22 mouse cellular contexts compared by ENCODE assay signal in the genomic region with DNA sequence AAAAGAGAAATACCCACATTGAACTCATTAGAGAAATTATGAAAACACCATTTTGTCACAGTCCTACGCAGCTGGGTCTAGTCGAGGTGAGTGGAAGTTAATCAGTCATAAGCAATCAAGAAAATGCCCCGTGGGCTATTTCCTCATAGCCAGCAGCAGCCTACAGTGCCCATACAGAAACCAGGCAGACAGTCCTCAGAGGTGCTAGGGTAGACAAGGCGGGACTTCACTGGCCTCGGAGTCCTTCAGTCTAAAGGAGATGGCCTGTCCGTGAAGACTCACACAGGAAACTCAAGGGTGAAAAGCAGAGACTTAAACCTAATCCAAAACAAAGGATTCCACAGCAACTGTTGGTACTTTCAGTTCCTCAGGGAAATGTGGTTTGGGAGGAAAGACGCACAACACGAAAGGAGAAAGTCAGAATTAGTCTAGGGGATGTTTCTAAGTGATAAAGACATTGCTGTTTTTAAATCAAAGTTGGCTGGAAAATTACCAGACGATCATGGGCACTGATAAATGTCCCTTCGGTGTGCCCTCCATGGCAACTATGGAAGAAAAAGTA. TPM values are rescaled to one million over a fixed set of nuclear protein-coding genes. Genes with fewer than 3 reads are reported as not detected.
A peak's percentile ranks its signal among the peaks of the same experiment; 100 is the strongest.
DNase-seq lines count a peak whose midpoint lies in the region; ATAC-seq lines count a peak whose summit lies in the region.
"Had no signal": no experiment of that assay in that cellular context is flagged by ENCODE, and none has a peak within 500 bp of the region (broad histone marks: within the 10 kb centered on the region; RNA-seq: fewer than 3 reads in every experiment).

No protein-coding gene starts in this region.

- H3K4me3 ChIP-seq in midbrain, embryonic 16.5 days (ENCODE audit: low read depth, low read length) = no peak overlapping the region
- H3K4me3 ChIP-seq: forebrain, embryonic 10.5 days; forebrain, embryonic 13.5 days; heart, adult 2 months; hindbrain, embryonic 10.5 days; hindbrain, embryonic 13.5 days; intestine, embryonic 15.5 days had no signal

- 79% methylated on average over 10 of the region's 10 CpGs for WGBS in midbrain, embryonic 16.5 days

- H3K27ac ChIP-seq in midbrain, embryonic 16.5 days (ENCODE audit: low read length) = no peak overlapping the region
- H3K27ac ChIP-seq: forebrain, embryonic 10.5 days; forebrain, embryonic 13.5 days; heart, adult 2 months; hindbrain, embryonic 10.5 days; hindbrain, embryonic 13.5 days; intestine, embryonic 15.5 days had no signal

- ATAC-seq in megakaryocyte, adult 5-6 weeks (ENCODE audit: poor library complexity, severe bottlenecking) = peak; percentile 49
- no peak for ATAC-seq in midbrain, embryonic 16.5 days
- ATAC-seq: activated CD4-positive, CD25-positive, alpha-beta regulatory T cell, adult 4 months; forebrain, embryonic 13.5 days; hindbrain, embryonic 16.5 days; intestine, embryonic 15.5 days had no signal

- no peaks in the 10 kb centered on the region for H3K4me1 ChIP-seq in midbrain, embryonic 16.5 days (ENCODE audit: control insufficient read depth, insufficient read depth, low read length)
- H3K4me1 ChIP-seq: forebrain, embryonic 10.5 days; hindbrain, embryonic 10.5 days; hindbrain, embryonic 13.5 days; intestine, embryonic 15.5 days had no signal

- DNase-seq in heart, adult 8-10 months (ENCODE audit: low spot score) = peak; percentile 13
- no peak for DNase-seq in heart, postnatal 4 days
- peak; percentile 17 for DNase-seq in skeletal muscle tissue, adult 2 months (ENCODE audit: low read depth, low spot score)
- no peak for DNase-seq in thymus, adult 18-20 months
- DNase-seq: adrenal gland, postnatal 10 days; B cell, adult 2 months; cerebellum, adult 11 months; cerebellum, adult 2 months; cerebellum, postnatal 36 days; gastrocnemius, postnatal 25 days; heart, adult 2 months; kidney, adult 11 months had no signal

- H3K36me3 ChIP-seq in midbrain, embryonic 16.5 days (ENCODE audit: control insufficient read depth, insufficient read depth, low read length) = no peaks in the 10 kb centered on the region
- H3K36me3 ChIP-seq: forebrain, embryonic 10.5 days; hindbrain, embryonic 10.5 days; hindbrain, embryonic 13.5 days; intestine, embryonic 15.5 days had no signal

- H3K9ac ChIP-seq in midbrain, embryonic 16.5 days (ENCODE audit: low read depth, low read length) = no peak overlapping the region
- H3K9ac ChIP-seq: forebrain, embryonic 13.5 days; hindbrain, embryonic 13.5 days; intestine, embryonic 15.5 days had no signal

- H3K4me2 ChIP-seq in midbrain, embryonic 16.5 days (ENCODE audit: low read length) = no peak overlapping the region
- H3K4me2 ChIP-seq: forebrain, embryonic 13.5 days; heart, embryonic 11.5 days; hindbrain, embryonic 13.5 days; intestine, embryonic 15.5 days had no signal

- no peaks in the 10 kb centered on the region for H3K27me3 ChIP-seq in midbrain, embryonic 16.5 days (ENCODE audit: control insufficient read depth, insufficient read depth, low read depth, low read length)
- H3K27me3 ChIP-seq: forebrain, embryonic 13.5 days; hindbrain, embryonic 13.5 days; intestine, embryonic 15.5 days had no signal

- H3K9me3 ChIP-seq in midbrain, embryonic 16.5 days (replicated peaks; ENCODE audit: control insufficient read depth, low read length, poor library complexity, severe bottlenecking) = no peaks in the 10 kb centered on the region
- H3K9me3 ChIP-seq: forebrain, embryonic 10.5 days; forebrain, embryonic 13.5 days; hindbrain, embryonic 10.5 days; hindbrain, embryonic 13.5 days; intestine, embryonic 15.5 days had no signal

RNA-seq across cellular contexts. Expression of a gene that starts 36.3 kb away (rescaled TPM):
- total RNA-seq in heart, adult 8-10 months (2022) = 10 to 100 TPM; 21.0 to 26.3 (median 25.3) TPM
- 10 to 100 TPM; 33.1 to 33.5 TPM for total RNA-seq in heart, postnatal 4 days (2021)
- 35.4 and 50.6 TPM in 2 replicates for total RNA-seq in megakaryocyte, adult 5-6 weeks (2015)
- total RNA-seq in megakaryocyte, adult 5-6 weeks (2017) = 8.0 and 16.3 TPM in 2 replicates
- 16.0 and 18.3 TPM in 2 replicates for polyA plus RNA-seq in midbrain, embryonic 16.5 days (2015; fragmentation: Nextera tagmentation; extraction: Ambion mirVana)

Comparison
In these comparisons a context has a peak if more than half of its experiments do, and no peak if none do; other contexts are left out.
1. DNase-seq: peak in heart, adult 8-10 months (single experiment) and skeletal muscle tissue, adult 2 months (single experiment); none in heart, postnatal 4 days (single experiment) and thymus, adult 18-20 months (0 of 2).